Mouse (Mus musculus) heart, embryonic 10.5 days (tissue): Measurements from ENCODE around the gene Srgap3. TPM values are rescaled to one million over a fixed set of nuclear protein-coding genes. Genes with fewer than 3 reads are reported as not detected.

ENCODE experiments used
- DNase-seq: peaks from one replicate; pipeline ENCODE4 v3.0.0-alpha.2; 2017; ENCODE audit warnings: low spot score
- H3K27ac ChIP-seq: fragments of 300-500 bp; sonication (generic); 2 replicates; pipeline ENCODE4 v1.5.1; 2016; ENCODE audit warnings: mild to moderate bottlenecking
- H3K27me3 ChIP-seq: fragments of 300-500 bp; sonication (generic); 2 replicates; pipeline ENCODE4 v1.6.1; 2016; ENCODE audit warnings: mild to moderate bottlenecking; ENCODE audit not compliant: poor library complexity, insufficient read depth, severe bottlenecking
- H3K36me3 ChIP-seq: fragments of 300-500 bp; sonication (generic); 2 replicates; pipeline ENCODE4 v1.6.1; 2016; ENCODE audit warnings: mild to moderate bottlenecking, moderate library complexity
- H3K4me1 ChIP-seq: fragments of 300-500 bp; sonication (generic); 2 replicates; pipeline ENCODE4 v1.6.1; 2016; ENCODE audit warnings: mild to moderate bottlenecking
- H3K4me3 ChIP-seq: fragments of 300-500 bp; sonication (generic); 2 replicates; pipeline ENCODE4 v1.5.1; 2016; ENCODE audit warnings: mild to moderate bottlenecking, moderate library complexity
- H3K9me3 ChIP-seq: fragments of 300-500 bp; sonication (generic); 2 replicates; pipeline ENCODE4 v1.6.1; 2016; ENCODE audit warnings: mild to moderate bottlenecking, moderate library complexity
- WGBS: fragments of 180-500 bp; shearing (Covaris S2); methylation state at CpG from one replicate; pipeline ENCODE4 v1.1.7; 2016; 5-methylcytosine and 5-hydroxymethylcytosine counted together
- polyA plus RNA-seq: library from polyadenylated mRNA; unstranded; fragments of >200 nt; fragmentation: Nextera tagmentation; extraction: Ambion mirVana; gene quantifications from 2 replicates; pipeline ENCODE4 v1.2.1, GENCODE M21; 2016

The Srgap3 gene
- polyA plus RNA-seq, 1 experiment from 2014 or later = 1.4 TPM

DNA sequence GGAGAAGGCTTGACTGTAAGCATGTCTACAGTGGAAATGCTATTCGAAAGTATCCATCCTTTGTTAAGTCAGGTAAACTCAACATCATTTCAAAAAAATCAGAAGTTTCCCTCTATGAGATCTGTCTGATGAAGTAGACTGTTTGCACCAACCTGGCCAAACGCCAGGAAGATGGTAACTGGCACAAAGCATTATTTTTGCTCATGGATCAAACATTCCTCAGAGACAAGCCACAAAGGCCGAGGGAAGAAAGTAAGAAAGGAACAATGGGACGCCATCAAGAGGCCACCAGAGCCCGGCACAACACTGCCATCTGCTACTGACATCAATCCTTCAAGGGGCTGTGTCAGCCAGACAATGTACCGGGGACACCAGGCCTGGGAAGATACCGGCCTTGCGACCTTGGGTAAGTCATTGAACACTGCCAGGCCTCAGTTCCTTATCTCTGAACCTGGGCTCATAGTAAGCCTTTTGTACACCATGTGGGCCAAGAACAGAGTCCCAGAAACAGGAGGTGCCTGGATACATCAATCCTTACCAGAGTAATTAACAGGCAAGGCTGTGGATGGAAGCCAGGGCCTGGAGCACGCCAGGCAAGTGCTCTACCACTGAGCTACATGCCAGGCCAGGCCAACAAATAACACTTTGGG lies 3.3 kb downstream of the Srgap3 start:
- 74% methylated on average over 9 of the region's 9 CpGs for WGBS
- no peak overlapping the region for H3K4me3 ChIP-seq

DNA sequence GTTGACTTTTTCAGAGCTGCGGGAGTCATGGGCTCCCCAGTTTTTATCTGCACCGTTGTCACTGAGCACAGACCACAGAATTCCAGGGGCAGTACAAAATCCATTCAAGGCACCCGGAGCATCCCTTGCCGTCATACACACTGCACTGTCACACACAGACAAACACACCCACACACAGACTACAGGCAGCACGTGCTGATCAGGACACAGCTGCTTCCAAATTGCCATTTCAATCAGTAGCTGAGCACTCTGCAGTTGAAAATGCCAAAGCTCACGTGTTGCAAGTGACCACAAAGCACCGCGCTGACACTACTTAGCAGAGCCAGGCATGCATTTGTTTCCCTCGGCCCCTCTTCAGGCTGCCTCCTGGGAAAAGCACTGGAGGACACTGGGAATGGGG lies 7.8 kb downstream of the Srgap3 start:
- H3K27ac ChIP-seq = no peak overlapping the region
- no peaks in the 10 kb centered on the region for H3K27me3 ChIP-seq
- H3K4me3 ChIP-seq = no peak overlapping the region
- H3K4me1 ChIP-seq = 0 out of 2 replicates have a peak, but pooled peaks cover 5% of the 10 kb centered on the region
- H3K36me3 ChIP-seq = no peaks in the 10 kb centered on the region
- peaks cover 2% of the 10 kb centered on the region; the same call in 1 of the 2 replicates for H3K9me3 ChIP-seq
- 83% methylated on average over 9 of the region's 9 CpGs for WGBS
- DNase-seq = no peak

More for the DNA sequence above, 3.3 kb downstream of the Srgap3 start:
- DNase-seq = no peak
- Histone ChIP-seq H3K4me1 (peaks cover 28% of the 10 kb centered on the region), H3K27me3 (peaks cover 24% of the 10 kb centered on the region), H3K27ac (no peak overlapping the region), H3K36me3 (no peaks in the 10 kb centered on the region), H3K9me3 (no peaks in the 10 kb centered on the region)

GRCm38 (mm10) chr6:112937791-112938190 lies 9.3 kb downstream of the Srgap3 start:
- no peak for DNase-seq
- H3K4me1 ChIP-seq = no peaks in the 10 kb centered on the region
- H3K36me3 ChIP-seq = no peaks in the 10 kb centered on the region
- no peak overlapping the region for H3K4me3 ChIP-seq
- WGBS = 85% methylated on average over 2 of the region's 2 CpGs
- H3K9me3 ChIP-seq = peaks cover 2% of the 10 kb centered on the region; the same call in 1 of the 2 replicates
- H3K27me3 ChIP-seq = no peaks in the 10 kb centered on the region
- no peak overlapping the region for H3K27ac ChIP-seq

GRCm38 (mm10) chr6:112934501-112934900 lies 12.6 kb downstream of the Srgap3 start:
- Histone ChIP-seq H3K27me3 (no peaks in the 10 kb centered on the region), H3K36me3 (no peaks in the 10 kb centered on the region), H3K9me3 (peaks cover 2% of the 10 kb centered on the region; the same call in 1 of the 2 replicates), H3K4me3 (no peak overlapping the region), H3K4me1 (0 out of 2 replicates have a peak, but pooled peaks cover 5% of the 10 kb centered on the region), H3K27ac (no peak overlapping the region)
- no peak for DNase-seq
- 79% methylated on average over 1 of the region's 1 CpGs for WGBS

DNA sequence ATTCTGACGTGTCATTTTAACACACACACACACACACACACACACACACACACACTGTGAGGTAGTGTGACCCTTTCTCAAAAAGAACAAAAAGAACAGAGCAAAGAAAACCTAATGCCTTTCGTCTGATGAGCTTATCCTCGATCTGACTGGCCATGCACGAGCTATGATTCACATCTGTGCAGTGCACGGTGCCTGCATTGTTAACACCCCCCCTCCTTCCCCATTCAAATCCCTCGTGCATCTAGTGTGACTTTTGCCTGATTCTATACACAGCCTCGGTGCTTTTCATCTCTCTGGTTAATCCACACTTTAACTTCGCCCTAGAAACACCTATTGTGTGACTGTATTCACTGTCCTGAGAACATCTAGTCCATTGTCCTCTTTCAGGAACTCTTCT lies 14.5 kb downstream of the Srgap3 start:
- 0 out of 2 replicates have a peak, but pooled peaks cover 6% of the 10 kb centered on the region for H3K4me1 ChIP-seq
- no peak overlapping the region for H3K27ac ChIP-seq
- no peaks in the 10 kb centered on the region for H3K27me3 ChIP-seq
- H3K36me3 ChIP-seq = no peaks in the 10 kb centered on the region
- no peak for DNase-seq
- H3K9me3 ChIP-seq = no peaks in the 10 kb centered on the region
- 77% methylated on average over 8 of the region's 8 CpGs for WGBS
- no peak overlapping the region for H3K4me3 ChIP-seq

DNA sequence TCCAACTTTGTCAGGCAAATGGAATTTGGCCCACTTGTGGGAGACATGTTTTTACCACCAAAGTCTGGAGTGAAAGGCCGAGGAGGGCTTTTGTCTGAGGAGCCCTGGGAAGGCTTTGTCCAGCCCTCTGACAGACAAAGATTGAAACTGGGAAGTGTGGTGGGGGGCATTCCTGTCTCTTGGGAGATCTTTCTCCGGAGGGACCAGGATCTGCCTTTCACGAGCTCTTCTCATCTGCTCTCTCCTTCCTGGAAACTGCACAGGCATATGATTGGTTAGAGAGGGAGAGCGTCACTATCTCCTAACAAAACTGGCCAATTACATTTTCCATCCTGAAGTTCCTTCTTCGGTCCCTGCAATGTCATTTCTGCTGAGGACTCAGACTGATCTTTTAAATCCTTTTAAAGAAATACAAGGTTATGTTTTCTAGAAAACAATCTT lies 17.0 kb downstream of the Srgap3 start:
- H3K36me3 ChIP-seq = no peaks in the 10 kb centered on the region
- H3K27me3 ChIP-seq = no peaks in the 10 kb centered on the region
- H3K4me1 ChIP-seq = 0 out of 2 replicates have a peak, but pooled peaks cover 6% of the 10 kb centered on the region
- DNase-seq = no peak
- no peaks in the 10 kb centered on the region for H3K9me3 ChIP-seq
- no peak overlapping the region for H3K4me3 ChIP-seq
- 44% methylated on average over 5 of the region's 5 CpGs for WGBS
- H3K27ac ChIP-seq = 0 out of 2 replicates have a peak overlapping the region, but pooled peaks have one; percentile 6

- no peaks in the 10 kb centered on the region for H3K36me3 ChIP-seq
- no peak overlapping the region for H3K4me3 ChIP-seq
- 0 out of 2 replicates have a peak overlapping the region, but pooled peaks have one; percentile 6 for H3K27ac ChIP-seq
- 82% methylated on average over 6 of the region's 6 CpGs for WGBS
- H3K27me3 ChIP-seq = no peaks in the 10 kb centered on the region; the same call in 1 of the 2 replicates
- no peaks in the 10 kb centered on the region for H3K9me3 ChIP-seq
- 0 out of 2 replicates have a peak, but pooled peaks cover 6% of the 10 kb centered on the region for H3K4me1 ChIP-seq
- no peak for DNase-seq
Measured at GRCm38 (mm10) chr6:112929291-112929984, 17.6 kb downstream of the Srgap3 start.

- no peaks in the 10 kb centered on the region for H3K36me3 ChIP-seq
- no peaks in the 10 kb centered on the region for H3K9me3 ChIP-seq
- H3K27ac ChIP-seq = no peak overlapping the region
- no peak overlapping the region for H3K4me3 ChIP-seq
- H3K4me1 ChIP-seq = 0 out of 2 replicates have a peak, but pooled peaks cover 6% of the 10 kb centered on the region
- H3K27me3 ChIP-seq = no peaks in the 10 kb centered on the region; the same call in 1 of the 2 replicates
- WGBS = 76% methylated on average over 6 of the region's 6 CpGs
- DNase-seq = no peak
Measured at GRCm38 (mm10) chr6:112928841-112929240, 18.2 kb downstream of the Srgap3 start.

DNA sequence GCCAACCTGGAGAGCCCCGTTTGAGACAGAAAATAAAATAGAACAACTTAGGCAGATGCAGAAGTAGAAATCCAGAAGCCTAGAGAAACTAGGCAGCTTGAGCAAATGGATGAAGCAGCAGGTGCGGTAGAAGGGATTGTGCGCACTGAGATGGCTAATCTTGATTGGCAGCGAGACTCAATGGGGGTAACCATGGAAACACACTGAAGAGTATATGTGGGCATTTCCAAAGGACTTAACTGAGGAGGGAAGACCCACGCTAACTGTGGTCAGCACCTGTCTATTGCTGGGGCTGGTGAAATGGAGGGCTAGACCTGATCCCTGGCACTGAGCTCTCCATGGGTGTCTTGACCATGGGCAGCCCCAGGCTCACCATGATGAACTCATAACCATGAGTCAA lies 19.7 kb downstream of the Srgap3 start:
- H3K36me3 ChIP-seq = no peaks in the 10 kb centered on the region
- H3K4me3 ChIP-seq = no peak overlapping the region
- no peaks in the 10 kb centered on the region; the same call in 1 of the 2 replicates for H3K27me3 ChIP-seq
- H3K9me3 ChIP-seq = no peaks in the 10 kb centered on the region; the same call in 1 of the 2 replicates
- DNase-seq = no peak
- no peak overlapping the region for H3K27ac ChIP-seq
- H3K4me1 ChIP-seq = 0 out of 2 replicates have a peak, but pooled peaks cover 6% of the 10 kb centered on the region
- WGBS = 92% methylated on average over 5 of the region's 5 CpGs

DNA sequence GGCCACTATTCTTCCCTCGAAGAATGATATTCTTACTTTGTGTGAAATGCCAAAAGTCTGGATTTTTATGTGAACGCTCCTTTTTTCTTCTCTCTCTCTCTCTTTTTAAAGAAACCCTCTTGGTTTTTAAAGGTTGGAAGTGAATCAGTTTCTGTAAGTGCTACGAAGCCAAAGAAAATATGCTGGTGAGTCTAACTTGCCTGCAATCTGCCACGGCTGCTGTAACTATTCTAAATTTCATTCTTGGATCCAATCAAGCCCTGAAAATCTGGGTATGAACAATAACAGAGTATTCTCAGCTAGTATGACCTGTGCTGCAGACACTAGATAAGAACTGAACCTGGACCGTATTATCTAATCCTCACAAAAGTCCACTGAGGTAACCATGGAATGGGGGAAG lies 21.1 kb downstream of the Srgap3 start:
- Histone ChIP-seq H3K27ac (no peak overlapping the region), H3K4me3 (no peak overlapping the region), H3K9me3 (no peaks in the 10 kb centered on the region; the same call in 1 of the 2 replicates), H3K4me1 (0 out of 2 replicates have a peak, but pooled peaks cover 6% of the 10 kb centered on the region), H3K36me3 (no peaks in the 10 kb centered on the region), H3K27me3 (no peaks in the 10 kb centered on the region; the same call in 1 of the 2 replicates)
- WGBS = 82% methylated on average over 5 of the region's 5 CpGs
- no peak for DNase-seq

DNA sequence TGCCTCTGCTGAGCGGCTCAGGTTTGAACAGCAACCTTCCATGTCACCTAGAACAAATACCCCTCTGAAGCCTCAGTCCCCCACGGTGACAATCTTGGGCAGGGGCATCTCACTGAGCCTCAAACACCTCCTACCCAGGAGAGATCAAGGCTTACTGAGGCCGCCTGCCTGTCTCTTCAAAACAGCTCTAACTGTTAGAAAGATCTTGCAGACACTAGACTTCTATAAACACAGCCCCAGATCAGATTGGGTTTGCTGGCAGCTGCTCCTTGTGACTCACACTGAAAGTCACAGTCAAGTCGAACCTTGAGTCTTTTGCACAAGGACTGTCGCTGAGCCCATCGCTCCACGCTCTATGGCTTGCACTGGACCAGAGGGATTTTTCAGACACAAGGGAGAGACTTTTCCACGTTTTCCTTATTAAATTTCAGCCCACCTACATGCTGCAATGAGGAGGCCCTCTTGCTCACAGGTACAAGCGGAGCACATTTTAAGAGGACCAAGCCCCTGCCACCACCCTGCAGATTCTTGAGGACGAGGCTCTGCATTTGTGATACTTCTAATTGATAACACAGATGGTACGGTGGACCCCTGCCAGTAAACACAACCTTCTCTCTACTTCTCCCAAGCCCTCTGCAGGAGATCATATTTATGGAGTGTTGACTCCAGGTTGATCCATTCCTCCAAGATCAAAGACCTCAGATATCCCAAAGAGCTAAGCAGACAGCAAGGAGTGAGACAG lies 21.7 kb downstream of the Srgap3 start:
- Histone ChIP-seq H3K27me3 (no peaks in the 10 kb centered on the region; the same call in 1 of the 2 replicates), H3K9me3 (no peaks in the 10 kb centered on the region; the same call in 1 of the 2 replicates), H3K4me3 (no peak overlapping the region), H3K4me1 (0 out of 2 replicates have a peak, but pooled peaks cover 6% of the 10 kb centered on the region), H3K27ac (no peak overlapping the region), H3K36me3 (no peaks in the 10 kb centered on the region)
- no peak for DNase-seq
- 54% methylated on average over 11 of the region's 11 CpGs for WGBS

DNA sequence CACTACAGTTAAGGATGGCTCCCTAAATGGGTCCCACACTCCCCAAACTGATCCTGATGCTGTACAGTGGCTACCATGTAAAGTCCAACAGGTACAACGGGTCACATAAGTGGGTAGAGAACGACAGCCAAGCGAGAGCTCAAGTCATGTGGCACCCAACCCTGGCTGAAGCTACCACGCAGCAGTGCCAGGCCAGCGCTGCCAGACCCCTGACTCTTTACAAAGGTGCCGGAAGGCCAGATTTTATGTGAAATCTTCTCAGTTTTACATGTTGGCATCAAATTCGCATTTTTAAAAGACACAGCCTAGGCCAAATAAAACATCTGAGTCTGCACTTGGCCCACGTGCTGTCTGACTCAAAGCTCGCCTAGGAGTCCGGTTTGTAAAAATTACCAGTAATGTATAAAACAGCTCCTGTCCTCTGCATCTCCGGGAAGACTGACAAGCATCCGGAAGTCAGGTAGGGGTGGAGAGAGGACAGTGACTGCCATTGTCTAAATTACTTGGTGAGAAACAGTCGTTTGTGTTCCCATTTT lies 22.4 kb downstream of the Srgap3 start:
- Histone ChIP-seq H3K27ac (no peak overlapping the region), H3K36me3 (no peaks in the 10 kb centered on the region), H3K4me1 (0 out of 2 replicates have a peak, but pooled peaks cover 3% of the 10 kb centered on the region), H3K9me3 (no peaks in the 10 kb centered on the region; the same call in 1 of the 2 replicates), H3K27me3 (no peaks in the 10 kb centered on the region; the same call in 1 of the 2 replicates), H3K4me3 (no peak overlapping the region)
- no peak for DNase-seq
- 77% methylated on average over 13 of the region's 13 CpGs for WGBS
